Mouse (Mus musculus) heart, postnatal 0 days (tissue): Measurements from ENCODE around the gene Sox6. TPM values are rescaled to one million over a fixed set of nuclear protein-coding genes. Genes with fewer than 3 reads are reported as not detected.

Source experiments
- ATAC-seq: fragments of 200-750 bp; cut with Nextera tagmentation; 2 replicates; pipeline ENCODE4 v1.8.0; 2017; ENCODE audit warnings: low read depth, moderate number of reproducible peaks, moderate library complexity; ENCODE audit not compliant: insufficient read depth
- DNase-seq: peaks from one replicate; pipeline ENCODE4 v3.0.0-alpha.2; 2016; ENCODE audit warnings: low spot score
- H3K27ac ChIP-seq: fragments of 300-500 bp; sonication (generic); 2 replicates; pipeline ENCODE4 v1.5.1; 2014; ENCODE audit warnings: low read depth, mild to moderate bottlenecking
- H3K27me3 ChIP-seq: fragments of 300-500 bp; sonication (generic); 2 replicates; pipeline ENCODE4 v1.6.1; 2014; ENCODE audit warnings: low read length, mixed read lengths; ENCODE audit not compliant: control insufficient read depth, insufficient read depth
- H3K36me3 ChIP-seq: fragments of 300-500 bp; sonication (generic); replicated peaks from 2 replicates; pipeline ENCODE4 v1.6.1; 2014; ENCODE audit warnings: low read length, mixed read lengths; ENCODE audit not compliant: control insufficient read depth, insufficient read depth
- H3K4me1 ChIP-seq: fragments of 300-500 bp; sonication (generic); 2 replicates; pipeline ENCODE4 v1.6.1; 2014; ENCODE audit warnings: antibody characterized with exemption; ENCODE audit not compliant: control insufficient read depth, insufficient read depth
- H3K4me2 ChIP-seq: fragments of 300-500 bp; sonication (generic); 2 replicates; pipeline ENCODE4 v1.6.1; 2014; ENCODE audit warnings: low read depth, mild to moderate bottlenecking, low read length, moderate library complexity
- H3K4me3 ChIP-seq: fragments of 300-500 bp; sonication (generic); 2 replicates; pipeline ENCODE4 v1.5.1; 2014; ENCODE audit warnings: low read depth, low read length
- H3K9ac ChIP-seq: fragments of 300-500 bp; sonication (generic); replicated peaks from 2 replicates; pipeline ENCODE4 v1.6.1; 2014; ENCODE audit warnings: low read depth, low read length, mixed read lengths
- H3K9me3 ChIP-seq: fragments of 300-500 bp; sonication (generic); replicated peaks from 2 replicates; pipeline ENCODE4 v1.6.1; 2016; ENCODE audit warnings: low read length; ENCODE audit not compliant: control insufficient read depth
- CTCF ChIP-seq: IDR thresholded peaks from 2 replicates; pipeline ENCODE4 v1.5.1; 2016; ENCODE audit warnings: antibody characterized with exemption, control low read depth, low read depth
- EP300 ChIP-seq: IDR thresholded peaks from 2 replicates; pipeline ENCODE4 v1.6.1; 2016; ENCODE audit warnings: antibody characterized with exemption, low read depth
- WGBS: fragments of 180-500 bp; shearing (Covaris S2); extraction: QIAGEN DNeasy Blood & Tissue Kit; methylation state at CpG from one replicate; pipeline ENCODE4 v1.1.7; 2014; 5-methylcytosine and 5-hydroxymethylcytosine counted together
- polyA plus RNA-seq: library from polyadenylated mRNA; unstranded; fragments of >200 nt; fragmentation: Nextera tagmentation; extraction: Ambion mirVana; gene quantifications from 2 replicates; pipeline ENCODE4 v1.2.1, GENCODE M21; 2015
- total RNA-seq: library from RNA; depleted of rRNA; stranded (reverse); fragments of >200 nt; gene quantifications from 2 replicates; pipeline ENCODE4 v1.2.3, GENCODE M21; 2014; ENCODE audit warnings: low replicate concordance

Sox6 gene
- total and polyA plus RNA-seq, 2 experiments from 2014 or later, result 23.4 to 68.5 TPM

DNA sequence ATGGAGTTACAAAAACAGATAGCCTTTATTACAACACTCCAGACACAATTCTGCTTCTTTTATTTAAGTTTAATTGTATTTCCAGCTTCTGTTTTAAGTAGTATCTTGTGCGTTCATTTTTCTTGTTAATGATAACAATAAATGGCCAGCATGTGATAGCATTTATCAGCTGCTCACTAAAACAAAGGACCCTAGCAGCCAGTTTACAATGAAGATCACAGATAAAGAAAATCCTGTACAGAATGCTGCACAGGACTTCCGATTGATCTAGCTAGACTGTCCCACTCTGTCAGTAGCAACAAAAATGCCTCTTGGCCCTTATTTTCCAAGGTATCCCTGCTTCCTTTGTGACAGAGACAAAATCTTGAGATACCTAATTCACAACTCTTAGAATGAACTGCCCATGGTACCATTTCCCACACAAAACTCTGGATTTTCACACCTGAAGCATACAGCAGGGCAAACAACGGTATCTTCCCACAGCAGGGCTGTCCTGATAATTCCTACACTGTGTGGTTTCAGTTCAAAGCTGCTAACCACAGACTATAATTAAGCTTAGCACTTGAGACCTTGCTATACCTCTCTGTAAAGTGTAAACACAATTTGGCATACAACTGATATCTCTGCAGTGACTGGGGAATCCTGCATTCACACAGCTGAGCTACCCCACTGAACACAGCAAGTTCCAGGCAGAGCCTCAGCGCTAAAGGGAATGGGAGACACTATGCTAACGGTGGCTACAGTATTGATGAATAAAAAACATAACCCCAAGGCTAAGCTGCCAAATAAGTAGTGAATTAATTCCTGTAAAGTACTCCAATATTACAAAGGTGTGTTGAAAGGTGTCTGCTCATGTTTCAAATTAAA lies 134.4 kb downstream of the Sox6 start:
- TF ChIP-seq EP300 (no peak), CTCF (no peak)
- ATAC-seq, result no peak
- H3K4me3 ChIP-seq, result no peak overlapping the region
- DNase-seq, result no peak
- 52% methylated on average over 5 of the region's 5 CpGs for WGBS
- no peak overlapping the region for H3K4me2 ChIP-seq
- H3K9ac ChIP-seq, result no peak overlapping the region
- H3K27me3 ChIP-seq, result no peaks in the 10 kb centered on the region
- H3K4me1 ChIP-seq, result peaks cover 17% of the 10 kb centered on the region; the same call in 1 of the 2 replicates
- H3K36me3 ChIP-seq, result no peaks in the 10 kb centered on the region
- H3K9me3 ChIP-seq, result no peaks in the 10 kb centered on the region
- H3K27ac ChIP-seq, result no peak overlapping the region

DNA sequence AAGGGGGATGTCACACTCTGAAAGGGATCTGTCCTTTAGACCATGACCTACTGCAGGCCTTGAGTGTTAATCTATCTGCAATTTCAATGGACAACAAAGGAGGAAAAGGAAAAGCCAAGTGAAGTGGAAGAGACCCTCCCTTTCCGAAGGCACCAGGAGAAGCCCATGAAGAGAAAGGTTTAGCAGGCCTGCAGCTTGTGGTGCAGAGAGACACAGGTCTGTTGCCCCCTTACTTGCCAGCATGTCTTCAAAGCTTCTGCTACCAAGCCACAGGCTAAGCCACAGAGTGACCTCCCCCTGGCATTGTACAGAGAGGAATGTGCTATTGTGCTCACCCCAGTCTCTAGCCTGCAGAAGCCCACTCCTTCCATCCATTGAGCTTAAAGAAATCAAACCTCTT lies 135.2 kb downstream of the Sox6 start:
- H3K4me1 ChIP-seq, result peaks cover 17% of the 10 kb centered on the region; the same call in 1 of the 2 replicates
- WGBS, result 71% methylated on average over 1 of the region's 1 CpGs
- ATAC-seq (no peak), DNase-seq (no peak)
- H3K4me2 ChIP-seq, result no peak overlapping the region
- no peak overlapping the region for H3K4me3 ChIP-seq
- H3K9ac ChIP-seq, result no peak overlapping the region
- no peaks in the 10 kb centered on the region for H3K36me3 ChIP-seq
- no peak overlapping the region for H3K27ac ChIP-seq
- H3K9me3 ChIP-seq, result no peaks in the 10 kb centered on the region
- TF ChIP-seq CTCF (no peak), EP300 (no peak)
- no peaks in the 10 kb centered on the region for H3K27me3 ChIP-seq

DNA sequence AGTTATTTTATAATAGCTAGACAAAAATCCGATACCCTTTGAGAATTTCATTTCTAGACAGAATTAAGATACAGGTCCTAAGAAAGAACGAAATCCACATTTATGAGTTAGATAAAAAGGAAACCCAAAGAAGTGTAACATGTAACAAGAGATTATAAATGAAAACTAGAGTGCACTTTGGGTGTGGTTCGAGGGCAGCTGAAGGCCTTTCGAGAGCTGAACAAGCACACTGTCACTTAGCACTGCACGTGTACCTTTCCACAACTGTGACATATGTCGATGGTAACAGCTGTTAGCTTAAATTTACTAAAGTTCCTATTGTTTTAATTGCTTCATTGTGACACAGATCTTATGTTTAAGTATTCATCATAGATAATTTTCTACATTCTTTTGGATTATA lies 142.8 kb downstream of the Sox6 start:
- H3K9me3 ChIP-seq, result no peaks in the 10 kb centered on the region
- DNase-seq (no peak), ATAC-seq (no peak)
- TF ChIP-seq CTCF (no peak), EP300 (no peak)
- no peak overlapping the region for H3K4me3 ChIP-seq
- H3K36me3 ChIP-seq, result no peaks in the 10 kb centered on the region
- H3K27me3 ChIP-seq, result no peaks in the 10 kb centered on the region
- H3K4me1 ChIP-seq, result 0 out of 2 replicates have a peak, but pooled peaks cover 3% of the 10 kb centered on the region
- H3K4me2 ChIP-seq, result no peak overlapping the region
- H3K27ac ChIP-seq, result no peak overlapping the region
- H3K9ac ChIP-seq, result no peak overlapping the region
- 76% methylated on average over 6 of the region's 6 CpGs for WGBS

DNA sequence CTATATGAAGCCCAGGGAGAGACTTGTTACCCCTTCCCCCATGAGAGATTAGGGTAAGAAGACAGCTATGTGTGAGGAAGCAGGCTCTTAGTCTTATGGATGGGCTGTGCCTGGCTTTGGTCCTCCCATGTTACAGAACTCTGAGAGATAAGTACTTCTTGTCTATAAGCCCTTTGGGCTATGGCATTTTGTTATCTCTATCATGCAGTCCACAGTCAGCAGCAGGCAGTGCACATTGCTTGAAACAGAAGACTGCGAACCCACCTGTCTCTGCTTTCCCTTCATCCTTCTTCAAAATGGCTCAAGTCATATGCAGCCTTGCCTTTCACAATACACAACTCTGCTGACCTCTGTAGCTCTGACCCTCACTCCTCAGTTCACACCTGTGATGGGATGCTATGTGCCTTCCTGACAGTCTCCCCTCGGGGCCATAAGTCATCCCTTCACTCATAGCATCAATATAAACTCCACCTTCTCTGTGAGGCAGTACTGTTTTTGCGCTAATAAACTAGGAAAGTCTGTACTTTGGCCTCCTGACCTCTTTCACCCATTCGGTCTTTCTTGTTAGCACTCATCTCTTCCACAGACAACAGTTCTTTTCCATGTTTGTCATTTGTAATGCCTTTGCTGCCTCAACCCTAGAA lies 143.4 kb downstream of the Sox6 start:
- ATAC-seq, result no peak
- 76% methylated on average over 4 of the region's 4 CpGs for WGBS
- Histone ChIP-seq H3K27me3 (no peaks in the 10 kb centered on the region), H3K4me2 (no peak overlapping the region), H3K9ac (no peak overlapping the region), H3K36me3 (no peaks in the 10 kb centered on the region), H3K4me1 (no peaks in the 10 kb centered on the region), H3K27ac (no peak overlapping the region), H3K9me3 (no peaks in the 10 kb centered on the region), H3K4me3 (no peak overlapping the region)
- DNase-seq, result no peak
- TF ChIP-seq EP300 (no peak), CTCF (no peak)

DNA sequence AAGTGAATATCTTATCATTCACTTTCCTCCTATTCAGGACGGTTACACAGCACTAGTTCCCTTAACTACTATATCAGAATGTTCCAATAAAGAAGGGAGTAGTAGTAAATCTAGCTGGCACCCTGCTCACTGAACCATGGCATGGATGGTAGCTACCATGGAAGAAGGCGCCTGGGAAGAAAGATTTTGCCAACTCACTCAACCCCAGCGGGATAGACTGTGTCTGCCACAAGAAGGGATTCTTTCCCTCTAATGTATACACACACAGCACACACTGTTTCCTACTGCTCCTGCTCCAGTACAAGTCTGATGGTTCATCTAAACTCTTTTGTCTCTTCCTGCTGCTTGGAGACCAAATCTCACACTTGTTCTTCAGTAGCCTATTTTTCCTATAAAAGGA lies 147.1 kb downstream of the Sox6 start:
- H3K4me3 ChIP-seq, result no peak overlapping the region
- H3K4me2 ChIP-seq, result no peak overlapping the region
- TF ChIP-seq CTCF (no peak), EP300 (no peak)
- DNase-seq (no peak), ATAC-seq (no peak)
- H3K36me3 ChIP-seq, result no peaks in the 10 kb centered on the region
- H3K27ac ChIP-seq, result no peak overlapping the region
- no peak overlapping the region for H3K9ac ChIP-seq
- no peaks in the 10 kb centered on the region for H3K9me3 ChIP-seq
- 83% methylated on average over 3 of the region's 3 CpGs for WGBS
- H3K4me1 ChIP-seq, result no peaks in the 10 kb centered on the region
- no peaks in the 10 kb centered on the region for H3K27me3 ChIP-seq
